Mouse (Mus musculus) cerebellum, adult 2 months (tissue): Measurements from ENCODE around the gene 5730596B20Rik.

Experiments used
- CTCF ChIP-seq: fragments of 200-500 bp; IDR thresholded peaks from 2 replicates; pipeline ENCODE4 v1.5.1; 2011; ENCODE audit warnings: low read depth, mild to moderate bottlenecking, control low read depth, low read length, moderate library complexity, borderline replicate concordance; ENCODE audit not compliant: insufficient read depth
- POLR2A ChIP-seq: fragments of 200-500 bp; IDR thresholded peaks from 2 replicates; pipeline ENCODE4 v1.6.1; 2011; ENCODE audit warnings: low read length, control low read depth, borderline replicate concordance; ENCODE audit not compliant: insufficient read depth

DNA sequence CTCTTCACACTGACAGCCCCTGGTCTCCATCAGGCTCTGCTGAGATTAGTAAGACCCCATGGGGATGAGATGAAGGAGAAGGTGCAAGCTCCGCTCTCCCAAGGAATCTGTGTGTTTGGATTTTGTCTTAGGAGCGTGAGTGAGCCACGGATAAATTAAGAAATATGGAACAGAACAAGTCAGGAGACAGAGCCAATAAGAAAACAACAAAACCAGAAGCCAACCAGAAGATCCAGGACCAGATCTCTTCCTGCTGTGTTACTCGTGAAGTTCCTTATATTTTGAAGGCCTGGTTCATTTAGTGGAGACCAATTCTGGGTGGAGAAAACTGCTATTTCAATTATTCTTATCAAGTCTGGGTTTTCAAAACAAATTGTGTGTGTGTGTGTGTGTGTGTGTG, 25.7 kb upstream of the 5730596B20Rik start:
- TF ChIP-seq CTCF (no peak), POLR2A (no peak)
